ENCODE assay signal across 20 mouse cellular contexts in the genomic region with DNA sequence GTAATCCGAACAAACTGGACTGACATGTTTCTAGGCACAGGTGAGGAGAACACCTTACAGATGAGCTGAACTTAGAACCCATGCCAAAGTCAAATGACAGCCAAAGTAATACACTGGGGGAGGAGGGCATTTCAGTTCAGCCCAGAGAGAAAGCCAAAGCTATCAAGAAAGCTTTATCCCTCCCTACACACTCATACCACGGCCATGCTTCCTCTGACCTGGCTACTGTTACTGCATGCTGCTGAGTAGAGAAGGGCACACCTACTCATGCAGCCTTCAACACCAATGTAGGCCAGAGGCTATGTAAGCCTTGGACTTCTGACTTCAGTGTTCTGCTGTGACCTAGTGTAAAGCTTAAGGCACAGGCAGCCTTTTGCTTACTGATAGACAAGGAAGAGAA.
DNase-seq lines count a peak whose midpoint lies in the region; ATAC-seq and TF ChIP-seq lines count a peak whose summit lies in the region.
"Had no signal": no experiment of that assay in that cellular context is flagged by ENCODE, and none has a peak within 500 bp of the region (broad histone marks: within the 10 kb centered on the region; RNA-seq: fewer than 3 reads in every experiment).

No protein-coding gene starts in this region.

- H3K4me3 ChIP-seq in liver, adult 2 months (ENCODE audit: insufficient read depth, low read depth, low read length): no peak overlapping the region
- no peak overlapping the region for H3K4me3 ChIP-seq in liver, embryonic 11.5 days (ENCODE audit: low read depth, low read length)
- H3K4me3 ChIP-seq in limb, embryonic 12.5 days (replicated peaks): no peak overlapping the region
- H3K4me3 ChIP-seq: forebrain, embryonic 15.5 days; midbrain, embryonic 13.5 days had no signal

- H3K27me3 ChIP-seq in liver, adult 2 months (ENCODE audit: control insufficient read depth, insufficient read depth, low read length): no peaks in the 10 kb centered on the region
- no peaks in the 10 kb centered on the region for H3K27me3 ChIP-seq in liver, embryonic 11.5 days (replicated peaks; ENCODE audit: control insufficient read depth, insufficient read depth, low read length)
- no peaks in the 10 kb centered on the region for H3K27me3 ChIP-seq in limb, embryonic 12.5 days
- H3K27me3 ChIP-seq: forebrain, embryonic 15.5 days; midbrain, embryonic 13.5 days; Patski had no signal

- H3K9ac ChIP-seq in liver, adult 2 months (ENCODE audit: low read depth, low read length): no peak overlapping the region
- no peak overlapping the region for H3K9ac ChIP-seq in liver, embryonic 11.5 days (ENCODE audit: low read depth, low read length)
- H3K9ac ChIP-seq in limb, embryonic 12.5 days (replicated peaks): no peak overlapping the region
- H3K9ac ChIP-seq: forebrain, embryonic 15.5 days; liver, embryonic 14.5 days; midbrain, embryonic 13.5 days had no signal

- DNase-seq in heart, adult 18-20 months: peak; percentile 30 to 31
- DNase-seq in heart, postnatal 14 days: no peak
- DNase-seq in liver, adult 2 months (ENCODE audit: extremely low read depth, low read depth, low spot score): peak; percentile 75
- no peak for DNase-seq in liver, embryonic 11.5 days (ENCODE audit: low spot score)
- peak; percentile 14 for DNase-seq in adipocyte (ENCODE audit: low spot score)
- DNase-seq in layer of hippocampus, adult 8-10 months (ENCODE audit: low spot score in 2 of 2): no peak
- no peak for DNase-seq in embryo, embryonic 11 days
- DNase-seq: adrenal gland, postnatal 25 days; cerebellum, adult 2 months; gastrocnemius, postnatal 36 days; heart, postnatal 4 days; kidney, adult 8-10 months; kidney, postnatal 36 days had no signal

- H3K4me2 ChIP-seq in liver, embryonic 11.5 days: no peak overlapping the region
- H3K4me2 ChIP-seq in limb, embryonic 12.5 days: no peak overlapping the region
- H3K4me2 ChIP-seq: forebrain, embryonic 15.5 days; midbrain, embryonic 13.5 days had no signal

- no peak for ATAC-seq in liver, embryonic 11.5 days (replicated peaks; ENCODE audit: low FRiP score)
- 0 out of 2 replicates have a peak, but pooled peaks have one; percentile 31 for ATAC-seq in limb, embryonic 12.5 days (ENCODE audit: insufficient number of reproducible peaks, insufficient read depth, low FRiP score, low TSS enrichment, low read depth)
- ATAC-seq: activated CD4-positive, CD25-positive, alpha-beta regulatory T cell, adult 4 months; forebrain, embryonic 15.5 days; hindbrain, embryonic 16.5 days; midbrain, embryonic 13.5 days; Patski had no signal

- intact Hi-C loops in heart, postnatal 14 days (cut with DNase I): no loop called here

- peaks cover 3% of the 10 kb centered on the region; the same call in 1 of the 2 replicates for H3K79me2 ChIP-seq in liver, adult 2 months (ENCODE audit: control insufficient read depth, insufficient read depth, low read length)

- peak overlapping the region; percentile 7; the same call in 1 of the 2 replicates for H3K27ac ChIP-seq in liver, adult 2 months (replicated peaks; ENCODE audit: insufficient read depth, low read depth, low read length)
- no peak overlapping the region for H3K27ac ChIP-seq in liver, embryonic 11.5 days (ENCODE audit: low read depth, low read length)
- no peak overlapping the region; the same call in 1 of the 2 replicates for H3K27ac ChIP-seq in limb, embryonic 12.5 days
- H3K27ac ChIP-seq: forebrain, embryonic 15.5 days; liver, embryonic 14.5 days; midbrain, embryonic 13.5 days had no signal

- TF ChIP-seq CTCF in liver, adult 2 months (IDR thresholded peaks at IDR 0.05; ENCODE audit: low read depth, low read length): no peak

- H3K36me3 ChIP-seq in liver, adult 2 months (ENCODE audit: control insufficient read depth, insufficient read depth, low read length): peaks cover 2% of the 10 kb centered on the region; the same call in 1 of the 2 replicates
- no peaks in the 10 kb centered on the region for H3K36me3 ChIP-seq in liver, embryonic 11.5 days (ENCODE audit: control insufficient read depth, insufficient read depth, low read length)
- no peaks in the 10 kb centered on the region for H3K36me3 ChIP-seq in limb, embryonic 12.5 days
- H3K36me3 ChIP-seq: forebrain, embryonic 15.5 days; midbrain, embryonic 13.5 days had no signal

- H3K4me1 ChIP-seq in liver, adult 2 months (ENCODE audit: control insufficient read depth, insufficient read depth, low read length): peaks cover 33% of the 10 kb centered on the region; the same call in 1 of the 2 replicates
- H3K4me1 ChIP-seq in liver, embryonic 11.5 days (replicated peaks; ENCODE audit: control insufficient read depth, insufficient read depth, low read length): no peaks in the 10 kb centered on the region; the same call in 1 of the 2 replicates
- peaks cover 8% of the 10 kb centered on the region for H3K4me1 ChIP-seq in limb, embryonic 12.5 days (replicated peaks)
- H3K4me1 ChIP-seq: forebrain, embryonic 15.5 days; midbrain, embryonic 13.5 days had no signal

- no peak for TF ChIP-seq POLR2A in liver, adult 2 months (IDR thresholded peaks at IDR 0.05; ENCODE audit: extremely low read depth, insufficient read depth, low read length)

- 23% methylated on average over 2 of the region's 2 CpGs for WGBS in liver, adult 2 months
- WGBS in liver, embryonic 11.5 days: 84% methylated on average over 2 of the region's 2 CpGs
- WGBS in limb, embryonic 12.5 days: 90% methylated on average over 2 of the region's 2 CpGs

- no peaks in the 10 kb centered on the region for H3K9me3 ChIP-seq in liver, embryonic 11.5 days (ENCODE audit: control insufficient read depth, low read length)
- no peaks in the 10 kb centered on the region for H3K9me3 ChIP-seq in limb, embryonic 12.5 days
- H3K9me3 ChIP-seq: forebrain, embryonic 15.5 days; midbrain, embryonic 13.5 days had no signal

Comparison
In these comparisons a context has a peak if more than half of its experiments do, and no peak if none do; other contexts are left out.
1. DNase-seq: peak in heart, adult 18-20 months (2 of 2), liver, adult 2 months (single experiment) and adipocyte (single experiment); none in heart, postnatal 14 days (0 of 2), liver, embryonic 11.5 days (single experiment), layer of hippocampus, adult 8-10 months (0 of 2) and embryo, embryonic 11 days (single experiment).